Mouse (Mus musculus) activated CD4-positive, CD25-positive, alpha-beta regulatory T cell, adult 4 months (primary cell): ENCODE measurements around the gene Bhmt. TPM values are rescaled to one million over a fixed set of nuclear protein-coding genes. Genes with fewer than 3 reads are reported as not detected.
A peak's percentile ranks its signal among the peaks of the same experiment; 100 is the strongest.
"Not testable (repeated sequence)": the region's sequence is repeated elsewhere in the genome, so short reads cannot be mapped to it uniquely, and the experiment has no call there.

Source experiments
- ATAC-seq: one replicate; pipeline ENCODE4 v1.8.0; 2017
- polyA plus RNA-seq, 2 experiments: library from polyadenylated mRNA; unstranded; fragments of 100-300 nt; shearing (Covaris generic); gene quantifications; one replicate each; pipeline ENCODE4 v1.2.1; 2017

The Bhmt gene
- polyA plus RNA-seq, 2 experiments from 2014 or later = 0.57 TPM; not detected in 1

GRCm38 (mm10) chr13:93607701-93608100 is 30.1 kb downstream of the Bhmt start:
- no peak for ATAC-seq

GRCm38 (mm10) chr13:93606868-93607578 is 30.7 kb downstream of the Bhmt start:
- no peak for ATAC-seq

- ATAC-seq = no peak
Measured at GRCm38 (mm10) chr13:93604698-93605097, 33.1 kb downstream of the Bhmt start.

- no peak for ATAC-seq
Measured at GRCm38 (mm10) chr13:93601527-93601926, 36.2 kb downstream of the Bhmt start.

- ATAC-seq = peak; percentile 97
Measured at GRCm38 (mm10) chr13:93593040-93593699, 44.6 kb downstream of the Bhmt start.

- ATAC-seq = not testable (repeated sequence)
Measured at GRCm38 (mm10) chr13:93582526-93582925, 55.2 kb downstream of the Bhmt start.

- ATAC-seq = no peak
Measured at GRCm38 (mm10) chr13:93580431-93580830, 57.3 kb downstream of the Bhmt start.

- no peak for ATAC-seq
Measured at GRCm38 (mm10) chr13:93569676-93570075, 68.1 kb downstream of the Bhmt start.

Other genes starting within 250 kb of the Bhmt start
- gene Jmy, start 138.2 kb downstream of the Bhmt start, polyA plus RNA-seq = 1 to 10 TPM; 1.5 to 2.1 TPM
- gene Bhmt2, start 36.3 kb upstream of the Bhmt start, polyA plus RNA-seq = under 1 TPM in 1 of 2 experiments, not detected in 1; 0.22 TPM
- not detected for gene Dmgdh, start 36.5 kb upstream of the Bhmt start, polyA plus RNA-seq
- gene Arsb, start 133.7 kb upstream of the Bhmt start, polyA plus RNA-seq = 1 to 10 TPM; 6.9 to 8.0 TPM